Mouse (Mus musculus): Measurements from ENCODE around the gene Ggnbp2. TPM values are rescaled to one million over a fixed set of nuclear protein-coding genes. Genes with fewer than 3 reads are reported as not detected.

Ggnbp2 gene
- total RNA-seq, 2 experiments from 2014 or later = 75.9 to 93.3 TPM

GRCm38 (mm10) chr11:84793545-84793944, 77.1 kb downstream of the Ggnbp2 start:
- intact Hi-C loops (cut with DNase I) = loop anchor here (10.0 kb wide), 1 partner anchor 279 kb away; the partner anchor contains the start of gene Aatf
- no peak for DNase-seq (ENCODE audit: low spot score in 2 of 2)

GRCm38 (mm10) chr11:84790383-84790782, 80.2 kb downstream of the Ggnbp2 start:
- intact Hi-C loops (cut with DNase I) = loop anchor here (10.0 kb wide), 1 partner anchor 276 kb away; the partner anchor contains the start of gene Aatf
- no peak for DNase-seq (ENCODE audit: low spot score in 2 of 2)

Small RNA genes lying within 50 kb of the gene (microRNA-seq; reads per million reads assigned to microRNA genes)
- gene Gm23564 = not detected

Other genes with a start within 250 kb of the Ggnbp2 start
- gene Mrm1, start 51.3 kb downstream of the Ggnbp2 start, total RNA-seq (2021) = 10 to 100 TPM; 19.3 to 19.4 TPM
- gene Dhrs11, start 41.8 kb downstream of the Ggnbp2 start, total RNA-seq (2021) = 1 to 10 TPM; 6.7 to 8.6 TPM
- gene Myo19, start 9.3 kb upstream of the Ggnbp2 start, total RNA-seq (2021) = 10 to 100 TPM in 1 of 2 experiments, 1 to 10 TPM in 1; 9.3 to 15.4 TPM
- 1 to 10 TPM; 7.1 to 7.9 TPM for gene Pigw, start 9.5 kb upstream of the Ggnbp2 start, total RNA-seq (2021)
- gene Znhit3, start 45.5 kb upstream of the Ggnbp2 start, total RNA-seq (2021) = 10 to 100 TPM; 31.3 to 38.4 TPM
- gene Car4, start 87.0 kb upstream of the Ggnbp2 start, total RNA-seq (2021) = 10 to 100 TPM; 75.0 to 82.3 TPM

Data from left cerebral cortex, postnatal 36 days (tissue).